Mouse (Mus musculus) hematopoietic stem cell, adult 5-6 weeks (primary cell): ENCODE results near the gene Sumo2. TPM values are rescaled to one million over a fixed set of nuclear protein-coding genes. Genes with fewer than 3 reads are reported as not detected.

Source experiments
- total RNA-seq: library from RNA; stranded (forward); fragments of 172-1452, 232-1000 nt; gene quantifications from 2 replicates; pipeline ENCODE4 v1.2.3, GENCODE M21; 2017

Gene Sumo2
- total RNA-seq, 1 experiment from 2014 or later, result 501 TPM

Other genes with a start within 250 kb of the Sumo2 start
- 2.8 and 4.3 TPM in 2 replicates for gene Fads6, start 238.6 kb downstream of the Sumo2 start, total RNA-seq
- gene Otop2, start 229.1 kb downstream of the Sumo2 start, total RNA-seq, result not detected in 2 replicates
- not detected in 2 replicates for gene Ush1g, start 214.2 kb downstream of the Sumo2 start, total RNA-seq
- not detected in 2 replicates for gene Otop3, start 201.5 kb downstream of the Sumo2 start, total RNA-seq
- gene Hid1, start 168.5 kb downstream of the Sumo2 start, total RNA-seq, result 2.6 and 7.9 TPM in 2 replicates
- gene Cdr2l, start 154.4 kb downstream of the Sumo2 start, total RNA-seq, result 0.05 TPM in 1 of 2 replicates, not detected in the other
- 48.3 and 67.2 TPM in 2 replicates for gene Mrpl58, start 132.5 kb downstream of the Sumo2 start, total RNA-seq
- gene Atp5h, start 116.3 kb downstream of the Sumo2 start, total RNA-seq, result 507 and 778 TPM in 2 replicates
- gene Kctd2, start 116.1 kb downstream of the Sumo2 start, total RNA-seq, result 15.0 and 22.1 TPM in 2 replicates
- not detected in 2 replicates for gene Trim80, start 95.7 kb downstream of the Sumo2 start, total RNA-seq
- gene Slc16a5, start 73.8 kb downstream of the Sumo2 start, total RNA-seq, result not detected in 2 replicates
- 14.7 and 14.9 TPM in 2 replicates for gene Armc7, start 60.6 kb downstream of the Sumo2 start, total RNA-seq
- gene Nt5c, start 44.4 kb downstream of the Sumo2 start, total RNA-seq, result 62.3 and 99.8 TPM in 2 replicates
- gene Jpt1, start 21.9 kb downstream of the Sumo2 start, total RNA-seq, result 122 and 126 TPM in 2 replicates
- 108 and 128 TPM in 2 replicates for gene Nup85, start 28.2 kb upstream of the Sumo2 start, total RNA-seq
- gene Mrps7, start 67.6 kb upstream of the Sumo2 start, total RNA-seq, result 26.5 and 28.1 TPM in 2 replicates
- 26.3 and 39.2 TPM in 2 replicates for gene Gga3, start 67.8 kb upstream of the Sumo2 start, total RNA-seq
- 19.1 and 23.3 TPM in 2 replicates for gene Mif4gd, start 76.7 kb upstream of the Sumo2 start, total RNA-seq
- 21.6 and 33.8 TPM in 2 replicates for gene Slc25a19, start 92.0 kb upstream of the Sumo2 start, total RNA-seq
- gene Grb2, start 172.3 kb upstream of the Sumo2 start, total RNA-seq, result 38.1 and 93.3 TPM in 2 replicates
- gene Tmem94, start 229.2 kb upstream of the Sumo2 start, total RNA-seq, result 10.9 and 33.5 TPM in 2 replicates